Mouse (Mus musculus) ovary, postnatal 14 days (tissue): ENCODE data around the gene Cd200r1.

Experiments
- DNase-seq: peaks from one replicate; pipeline ENCODE4 v3.0.0; 2022; ENCODE audit warnings: low spot score

Cd200r1 gene

GRCm38 (mm10) chr16:44765555-44766319 lies at the start of gene Cd200r1:
Gene Cd200r1, plus strand, starts transcription at chr16:44765736.
- no peak for DNase-seq

- no peak for DNase-seq
Measured at GRCm38 (mm10) chr16:44716305-44717140, 49.0 kb upstream of the Cd200r1 start.

GRCm38 (mm10) chr16:44717141-44717634 lies 48.3 kb upstream of the Cd200r1 start:
- DNase-seq = no peak

GRCm38 (mm10) chr16:44717838-44718237 lies 47.7 kb upstream of the Cd200r1 start:
- no peak for DNase-seq

- no peak for DNase-seq
Measured at GRCm38 (mm10) chr16:44719349-44719748, 46.2 kb upstream of the Cd200r1 start.

- DNase-seq = no peak
Measured at GRCm38 (mm10) chr16:44720518-44720917, 45.0 kb upstream of the Cd200r1 start.

GRCm38 (mm10) chr16:44722666-44723065 lies 42.9 kb upstream of the Cd200r1 start:
- DNase-seq = no peak

- DNase-seq = peak; percentile 87
Measured at GRCm38 (mm10) chr16:44724083-44724787, 41.3 kb upstream of the Cd200r1 start, which contains the start of gene Nepro. Gene Nepro, plus strand, starts transcription at chr16:44724301.

GRCm38 (mm10) chr16:44724847-44725246 lies 40.7 kb upstream of the Cd200r1 start:
- DNase-seq = no peak

GRCm38 (mm10) chr16:44725286-44726223 lies 40.0 kb upstream of the Cd200r1 start:
- DNase-seq = peak; percentile 72

- no peak for DNase-seq
Measured at GRCm38 (mm10) chr16:44727525-44727924, 38.0 kb upstream of the Cd200r1 start.

- no peak for DNase-seq
Measured at GRCm38 (mm10) chr16:44734059-44734458, 31.5 kb upstream of the Cd200r1 start.

- no peak for DNase-seq
Measured at GRCm38 (mm10) chr16:44735676-44736075, 29.9 kb upstream of the Cd200r1 start.

- no peak for DNase-seq
Measured at GRCm38 (mm10) chr16:44736118-44736517, 29.4 kb upstream of the Cd200r1 start.

GRCm38 (mm10) chr16:44742753-44743152 lies 22.8 kb upstream of the Cd200r1 start:
- DNase-seq = no peak

GRCm38 (mm10) chr16:44745471-44745865 lies 20.1 kb upstream of the Cd200r1 start:
- no peak for DNase-seq

GRCm38 (mm10) chr16:44745866-44746562 lies 19.5 kb upstream of the Cd200r1 start, which contains the start of gene Gtpbp8:
Gene Gtpbp8, minus strand, starts transcription at chr16:44746363.
- peak; percentile 66 for DNase-seq

GRCm38 (mm10) chr16:44748007-44748406 lies 17.5 kb upstream of the Cd200r1 start:
- no peak for DNase-seq

GRCm38 (mm10) chr16:44757700-44758099 lies 7.8 kb upstream of the Cd200r1 start:
- no peak for DNase-seq

GRCm38 (mm10) chr16:44761811-44762210 lies 3.7 kb upstream of the Cd200r1 start:
- no peak for DNase-seq
